Mouse (Mus musculus) cerebellum, adult (tissue): Measurements from ENCODE around the gene Slc38a10.

ENCODE experiments used
- ATAC-seq: cut with Nextera tagmentation; 2 replicates; pipeline ENCODE4 v1.9.2; 2017; ENCODE audit warnings: mild to moderate bottlenecking, moderate library complexity, mixed read lengths; ENCODE audit not compliant: insufficient number of reproducible peaks, low FRiP score, low TSS enrichment

Gene Slc38a10

GRCm38 (mm10) chr11:120142601-120143051 is 8.5 kb downstream of the Slc38a10 start:
- ATAC-seq = no peak

GRCm38 (mm10) chr11:120140255-120140654 is 10.9 kb downstream of the Slc38a10 start:
- ATAC-seq = no peak

GRCm38 (mm10) chr11:120139309-120139731 is 11.8 kb downstream of the Slc38a10 start:
- ATAC-seq = no peak

- no peak for ATAC-seq
Measured at GRCm38 (mm10) chr11:120137625-120138004, 13.5 kb downstream of the Slc38a10 start.

GRCm38 (mm10) chr11:120136796-120137624 is 14.1 kb downstream of the Slc38a10 start:
- ATAC-seq = no peak

GRCm38 (mm10) chr11:120136195-120136594 is 15.0 kb downstream of the Slc38a10 start:
- no peak for ATAC-seq

- ATAC-seq = no peak
Measured at GRCm38 (mm10) chr11:120134847-120135530, 16.2 kb downstream of the Slc38a10 start.

GRCm38 (mm10) chr11:120134148-120134547 is 17.0 kb downstream of the Slc38a10 start:
- no peak for ATAC-seq

GRCm38 (mm10) chr11:120129281-120129680 is 21.9 kb downstream of the Slc38a10 start:
- ATAC-seq = no peak

GRCm38 (mm10) chr11:120126845-120127244 is 24.3 kb downstream of the Slc38a10 start:
- no peak for ATAC-seq

GRCm38 (mm10) chr11:120122126-120122525 is 29.0 kb downstream of the Slc38a10 start:
- no peak for ATAC-seq

GRCm38 (mm10) chr11:120120642-120121420 is 30.3 kb downstream of the Slc38a10 start:
- ATAC-seq = peak; percentile 74

- 0 out of 2 replicates have a peak, but pooled peaks have one; percentile 8 for ATAC-seq
Measured at GRCm38 (mm10) chr11:120119936-120120541, 31.1 kb downstream of the Slc38a10 start.

GRCm38 (mm10) chr11:120119108-120119507 is 32.0 kb downstream of the Slc38a10 start:
- no peak for ATAC-seq

GRCm38 (mm10) chr11:120117626-120118025 is 33.5 kb downstream of the Slc38a10 start:
- no peak for ATAC-seq

- no peak for ATAC-seq
Measured at GRCm38 (mm10) chr11:120114488-120115215, 36.5 kb downstream of the Slc38a10 start.

- ATAC-seq = no peak
Measured at GRCm38 (mm10) chr11:120112136-120112535, 39.0 kb downstream of the Slc38a10 start.

- ATAC-seq = no peak
Measured at GRCm38 (mm10) chr11:120111033-120111432, 40.1 kb downstream of the Slc38a10 start.

- no peak for ATAC-seq
Measured at GRCm38 (mm10) chr11:120110554-120110953, 40.6 kb downstream of the Slc38a10 start.
